Mouse (Mus musculus) intestine, embryonic 16.5 days (tissue): Measurements from ENCODE around the gene Tmem242. TPM values are rescaled to one million over a fixed set of nuclear protein-coding genes. Genes with fewer than 3 reads are reported as not detected.

Experiments used
- ATAC-seq: fragments of 200-750 bp; cut with Nextera tagmentation; 2 replicates; pipeline ENCODE4 v1.8.0; 2017; ENCODE audit warnings: moderate TSS enrichment, moderate library complexity
- H3K27ac ChIP-seq: fragments of 300-500 bp; sonication (generic); 2 replicates; pipeline ENCODE4 v1.5.1; 2014; ENCODE audit warnings: mild to moderate bottlenecking, low read length
- H3K27me3 ChIP-seq: fragments of 300-500 bp; sonication (generic); replicated peaks from 2 replicates; pipeline ENCODE4 v1.6.1; 2014; ENCODE audit warnings: low read length, control low read depth, mixed read lengths; ENCODE audit not compliant: control insufficient read depth, insufficient read depth
- H3K36me3 ChIP-seq: fragments of 300-500 bp; sonication (generic); 2 replicates; pipeline ENCODE4 v1.6.1; 2014; ENCODE audit warnings: low read length, control low read depth; ENCODE audit not compliant: control insufficient read depth, insufficient read depth
- H3K4me1 ChIP-seq: fragments of 300-500 bp; sonication (generic); 2 replicates; pipeline ENCODE4 v1.6.1; 2014; ENCODE audit warnings: low read length, control low read depth, mixed read lengths; ENCODE audit not compliant: control insufficient read depth, insufficient read depth
- H3K4me2 ChIP-seq: fragments of 300-500 bp; sonication (generic); 2 replicates; pipeline ENCODE4 v1.6.1; 2014; ENCODE audit warnings: low read depth, low read length, control low read depth
- H3K4me3 ChIP-seq: fragments of 300-500 bp; sonication (generic); 2 replicates; pipeline ENCODE4 v1.5.1; 2014; ENCODE audit warnings: mild to moderate bottlenecking, low read length
- H3K9ac ChIP-seq: fragments of 300-500 bp; sonication (generic); 2 replicates; pipeline ENCODE4 v1.6.1; 2014; ENCODE audit warnings: low read depth, low read length
- H3K9me3 ChIP-seq: fragments of 300-500 bp; sonication (generic); 2 replicates; pipeline ENCODE4 v1.6.1; 2016; ENCODE audit warnings: low read length, control low read depth; ENCODE audit not compliant: control insufficient read depth
- WGBS: fragments of 180-500 bp; shearing (Covaris S2); extraction: QIAGEN DNeasy Blood & Tissue Kit; methylation state at CpG from one replicate; pipeline ENCODE4 v1.1.7; 2014; 5-methylcytosine and 5-hydroxymethylcytosine counted together
- polyA plus RNA-seq: library from polyadenylated mRNA; unstranded; fragments of >200 nt; fragmentation: Nextera tagmentation; extraction: Ambion mirVana; gene quantifications from 2 replicates; pipeline ENCODE4 v1.2.1, GENCODE M21; 2015

Gene Tmem242
- polyA plus RNA-seq, 1 experiment from 2014 or later = 132 TPM

DNA sequence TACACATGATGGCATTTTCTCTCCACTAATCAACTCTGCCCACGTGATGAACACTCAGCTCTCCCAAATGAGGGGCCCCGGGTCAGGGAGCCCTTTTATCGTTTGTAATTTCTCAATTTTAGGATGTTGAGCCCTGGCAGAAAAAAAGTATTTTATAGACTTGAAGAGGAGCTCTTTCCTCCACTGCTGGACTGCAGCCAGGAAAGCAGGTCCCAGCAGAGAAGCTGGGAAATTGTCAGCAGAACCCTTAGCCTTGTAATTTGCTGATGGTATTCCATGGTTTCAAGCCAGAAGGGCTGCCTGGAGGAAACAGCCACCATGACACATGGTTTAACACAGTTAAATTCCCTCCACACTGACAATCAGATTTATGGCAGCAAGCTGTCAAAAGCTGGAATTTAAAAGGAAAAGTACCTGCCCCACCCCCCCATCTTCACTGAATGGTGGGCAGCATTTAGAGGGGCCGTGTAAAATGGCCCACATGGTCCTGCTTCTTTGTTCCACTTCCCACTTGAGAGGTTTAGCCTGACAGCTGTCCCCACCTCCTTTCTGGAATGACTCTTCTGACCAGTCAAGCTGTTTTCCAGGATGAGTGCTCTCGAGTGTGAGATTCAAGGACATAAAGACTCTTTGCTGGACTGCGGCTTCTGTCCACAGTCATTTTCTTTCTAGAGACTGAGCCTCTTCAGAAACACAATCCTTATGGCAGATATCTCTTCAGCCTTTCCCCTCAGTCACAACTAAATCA, 20.1 kb downstream of the Tmem242 start:
- Histone ChIP-seq H3K36me3 (no peaks in the 10 kb centered on the region), H3K9me3 (no peaks in the 10 kb centered on the region), H3K4me1 (no peaks in the 10 kb centered on the region), H3K4me2 (no peak overlapping the region), H3K27me3 (no peaks in the 10 kb centered on the region), H3K4me3 (no peak overlapping the region), H3K9ac (no peak overlapping the region), H3K27ac (no peak overlapping the region)
- no peak for ATAC-seq
- WGBS = 68% methylated on average over 6 of the region's 6 CpGs

DNA sequence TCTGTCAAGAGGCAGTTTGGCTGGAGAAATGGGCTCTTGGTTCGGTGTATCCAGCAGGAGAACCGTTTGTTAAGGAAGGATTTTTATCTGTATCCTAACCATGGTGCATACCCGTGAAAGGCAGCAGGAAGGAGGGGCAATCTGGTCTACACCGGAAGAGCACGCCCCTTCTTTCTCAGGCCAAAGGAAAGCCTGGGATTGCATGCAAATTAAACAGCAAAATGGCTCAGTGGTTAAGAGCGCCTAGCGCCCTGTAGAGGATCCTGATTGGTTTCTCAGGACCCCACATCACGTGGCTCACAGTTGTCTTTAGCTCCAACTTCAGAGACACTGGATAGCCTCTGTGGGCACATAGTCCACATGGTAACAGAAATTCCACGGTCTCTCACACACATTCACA, 21.0 kb downstream of the Tmem242 start:
- WGBS = 84% methylated on average over 9 of the region's 9 CpGs
- ATAC-seq = no peak

DNA sequence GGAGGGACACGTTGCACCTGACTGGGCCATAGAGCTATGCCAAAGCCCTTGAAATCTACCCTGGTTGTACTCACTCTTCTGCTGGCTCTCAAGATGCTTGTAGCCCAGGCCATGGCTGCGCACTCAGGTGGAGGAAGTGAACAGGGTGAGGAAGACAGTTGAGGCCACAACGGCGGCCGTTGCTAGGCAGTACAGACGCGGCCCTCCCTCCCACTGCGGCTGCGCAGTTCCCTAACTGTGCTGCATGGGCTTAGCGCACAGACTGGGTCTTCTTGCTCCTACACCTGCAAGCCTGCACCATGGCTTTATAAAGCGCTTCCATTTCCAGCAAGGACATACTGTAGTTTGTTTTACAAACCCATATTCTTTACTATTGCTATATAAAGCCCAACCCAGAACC, 21.5 kb downstream of the Tmem242 start, which contains the start of gene Ldhal6b:
Gene Ldhal6b, minus strand, starts transcription at position 223 of the 400 bp plus-strand sequence.
- H3K27ac ChIP-seq = no peak within 1 kb of the TSS
- H3K36me3 ChIP-seq = no peaks in the 10 kb centered on the region
- no peak within 1 kb of the TSS for H3K9ac ChIP-seq
- H3K4me2 ChIP-seq = no peak within 1 kb of the TSS
- H3K4me3 ChIP-seq = no peak within 1 kb of the TSS
- H3K9me3 ChIP-seq = no peaks in the 10 kb centered on the region
- H3K4me1 ChIP-seq = no peaks in the 10 kb centered on the region
- no peak for ATAC-seq
- H3K27me3 ChIP-seq = no peaks in the 10 kb centered on the region
- WGBS = 91% methylated on average over 11 of the region's 11 CpGs

More for the DNA sequence above, 21.0 kb downstream of the Tmem242 start:
- no peaks in the 10 kb centered on the region for H3K36me3 ChIP-seq
- H3K9me3 ChIP-seq = no peaks in the 10 kb centered on the region
- no peaks in the 10 kb centered on the region for H3K27me3 ChIP-seq
- H3K4me1 ChIP-seq = no peaks in the 10 kb centered on the region
- H3K4me2 ChIP-seq = no peak overlapping the region
- H3K4me3 ChIP-seq = no peak overlapping the region
- no peak overlapping the region for H3K27ac ChIP-seq
- no peak overlapping the region for H3K9ac ChIP-seq

DNA sequence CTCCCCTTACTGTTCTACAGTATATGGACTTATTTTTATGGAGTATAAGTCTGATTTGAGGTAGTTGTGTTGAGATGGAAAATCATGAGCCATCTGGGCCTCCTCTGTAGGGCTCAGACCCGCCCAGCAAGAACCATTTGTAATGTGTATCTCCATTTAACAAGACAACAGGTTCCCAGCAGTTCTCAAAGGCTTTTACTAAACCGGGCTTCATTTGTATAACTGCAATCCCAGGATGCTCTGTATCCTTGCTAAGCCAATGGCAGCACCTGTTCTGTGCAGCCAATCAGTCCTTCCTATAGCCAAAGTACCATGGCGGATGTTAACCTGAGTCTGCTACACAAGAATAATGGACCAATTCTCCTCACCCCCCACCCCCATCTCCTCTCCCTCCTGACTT, 23.5 kb downstream of the Tmem242 start:
- Histone ChIP-seq H3K4me2 (no peak overlapping the region), H3K9ac (no peak overlapping the region)
- 95% methylated on average over 3 of the region's 3 CpGs for WGBS

DNA sequence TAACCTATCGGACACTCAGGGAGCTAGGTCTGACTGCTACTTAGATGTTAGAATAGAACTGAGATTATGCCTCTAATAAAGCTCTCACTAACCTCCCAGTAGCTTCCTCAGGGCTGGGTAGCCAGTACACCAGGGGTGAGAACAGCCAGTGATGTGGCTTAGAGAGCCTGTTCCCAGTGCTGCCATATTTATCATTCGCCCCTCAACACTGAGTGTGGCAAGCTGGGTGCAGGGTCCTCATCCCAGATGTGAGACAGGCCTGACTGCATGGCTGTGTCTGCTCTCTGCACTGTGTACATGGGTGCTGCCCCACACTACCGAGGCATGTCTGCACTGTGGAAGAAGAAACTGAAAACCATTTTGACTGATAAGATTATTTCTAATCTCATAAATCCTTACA, 26.0 kb downstream of the Tmem242 start:
- H3K9me3 ChIP-seq = no peaks in the 10 kb centered on the region
- no peak overlapping the region for H3K27ac ChIP-seq
- H3K36me3 ChIP-seq = peaks cover 5% of the 10 kb centered on the region; the same call in 1 of the 2 replicates
- H3K4me1 ChIP-seq = no peaks in the 10 kb centered on the region
- ATAC-seq = no peak
- WGBS = 82% methylated on average over 3 of the region's 3 CpGs
- H3K9ac ChIP-seq = no peak overlapping the region
- H3K4me3 ChIP-seq = no peak overlapping the region
- H3K27me3 ChIP-seq = no peaks in the 10 kb centered on the region
- no peak overlapping the region for H3K4me2 ChIP-seq

More for the DNA sequence above, 23.5 kb downstream of the Tmem242 start:
- no peaks in the 10 kb centered on the region for H3K27me3 ChIP-seq
- no peaks in the 10 kb centered on the region for H3K36me3 ChIP-seq
- H3K4me1 ChIP-seq = no peaks in the 10 kb centered on the region
- no peak for ATAC-seq
- no peaks in the 10 kb centered on the region for H3K9me3 ChIP-seq
- no peak overlapping the region for H3K27ac ChIP-seq
- no peak overlapping the region for H3K4me3 ChIP-seq

DNA sequence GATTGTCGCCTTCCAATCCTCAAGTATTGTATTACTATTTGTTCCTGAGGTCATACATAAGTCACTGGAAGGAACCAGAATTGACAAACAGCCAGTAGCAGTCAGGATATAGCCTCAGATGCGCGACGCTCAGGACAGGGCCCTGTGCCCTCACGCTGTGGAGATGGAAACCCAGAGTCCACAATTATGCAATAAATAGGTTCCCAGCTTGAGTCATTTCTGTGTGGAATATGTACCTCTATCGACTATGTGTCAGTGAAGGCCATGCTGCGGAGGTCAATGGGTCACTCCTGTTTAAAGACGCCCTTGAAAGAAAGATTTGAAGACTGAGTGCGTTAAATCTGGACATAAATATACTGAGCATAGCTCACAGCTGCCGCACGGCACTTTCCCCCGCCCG, 26.7 kb downstream of the Tmem242 start:
- H3K9me3 ChIP-seq = no peaks in the 10 kb centered on the region
- H3K4me2 ChIP-seq = no peak overlapping the region
- no peak overlapping the region for H3K4me3 ChIP-seq
- ATAC-seq = peak; percentile 42; the same call in 1 of the 2 replicates
- no peak overlapping the region for H3K27ac ChIP-seq
- peaks cover 5% of the 10 kb centered on the region; the same call in 1 of the 2 replicates for H3K36me3 ChIP-seq
- WGBS = 76% methylated on average over 13 of the region's 13 CpGs
- H3K4me1 ChIP-seq = no peaks in the 10 kb centered on the region
- H3K27me3 ChIP-seq = no peaks in the 10 kb centered on the region
- H3K9ac ChIP-seq = no peak overlapping the region

DNA sequence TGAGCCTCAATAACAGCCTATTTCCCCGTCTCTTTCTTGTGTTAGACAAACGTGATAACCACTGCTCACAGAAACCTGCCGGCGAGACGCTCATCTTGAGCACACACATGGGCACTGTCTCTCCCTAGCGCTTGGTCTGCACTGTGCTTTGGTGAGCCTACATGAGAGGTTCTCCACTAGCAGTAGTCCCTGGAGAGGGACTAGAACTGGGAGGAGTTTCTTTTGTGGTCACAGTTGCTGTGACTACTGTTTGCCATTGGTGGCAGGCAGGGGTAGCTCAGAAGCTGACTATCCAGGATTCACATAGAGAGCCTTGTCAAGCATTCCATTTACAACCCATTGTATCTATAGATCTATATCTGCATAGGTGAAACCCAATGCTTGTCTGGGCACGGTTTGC, 27.3 kb downstream of the Tmem242 start:
- ATAC-seq = no peak
- no peak overlapping the region for H3K4me3 ChIP-seq
- H3K9me3 ChIP-seq = no peaks in the 10 kb centered on the region
- H3K27ac ChIP-seq = no peak overlapping the region
- peaks cover 5% of the 10 kb centered on the region; the same call in 1 of the 2 replicates for H3K36me3 ChIP-seq
- H3K4me2 ChIP-seq = no peak overlapping the region
- no peaks in the 10 kb centered on the region for H3K4me1 ChIP-seq
- H3K9ac ChIP-seq = no peak overlapping the region
- H3K27me3 ChIP-seq = no peaks in the 10 kb centered on the region
- 83% methylated on average over 7 of the region's 7 CpGs for WGBS

DNA sequence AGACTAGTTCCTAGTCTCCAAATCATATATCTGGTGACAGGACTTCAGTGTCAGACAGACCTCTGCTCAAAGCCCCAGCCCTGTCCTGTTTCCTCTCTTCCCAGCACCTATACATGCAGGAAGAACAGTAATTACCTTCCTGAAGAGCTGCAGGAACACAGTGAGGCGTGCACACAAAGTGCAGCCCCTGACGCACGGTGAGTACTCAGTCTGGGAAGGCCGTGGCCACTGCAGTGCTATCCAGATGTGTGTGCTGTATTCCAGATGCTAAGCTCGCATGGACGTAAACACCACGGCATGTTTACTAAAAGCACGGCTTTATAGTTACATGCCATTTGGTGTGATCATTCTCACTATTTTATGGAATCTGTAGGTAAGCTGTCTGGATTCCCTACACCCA, 27.8 kb downstream of the Tmem242 start:
- Histone ChIP-seq H3K36me3 (peaks cover 5% of the 10 kb centered on the region; the same call in 1 of the 2 replicates), H3K4me2 (no peak overlapping the region), H3K9me3 (no peaks in the 10 kb centered on the region), H3K27me3 (no peaks in the 10 kb centered on the region), H3K27ac (no peak overlapping the region), H3K4me1 (no peaks in the 10 kb centered on the region), H3K4me3 (no peak overlapping the region), H3K9ac (no peak overlapping the region)
- 85% methylated on average over 8 of the region's 8 CpGs for WGBS
- no peak for ATAC-seq

DNA sequence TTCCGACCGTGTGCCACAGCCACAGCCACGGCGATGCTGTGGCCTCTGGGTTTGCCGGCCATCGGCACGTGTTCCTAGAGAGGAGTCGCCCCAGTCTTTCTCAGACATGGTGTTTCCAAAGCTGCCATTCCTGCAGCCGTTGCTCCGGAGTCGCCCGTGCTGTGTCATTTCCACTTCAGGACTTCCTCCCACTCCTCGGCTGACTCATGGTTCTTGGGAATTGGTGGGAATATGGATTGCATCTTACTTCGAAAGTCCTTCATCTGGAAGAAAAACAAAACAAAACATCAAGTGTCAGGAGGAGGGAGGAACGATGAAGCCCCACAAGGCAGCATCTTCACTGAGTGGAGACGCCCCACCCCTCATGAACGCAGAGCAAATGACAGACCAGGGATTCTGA, 28.9 kb downstream of the Tmem242 start:
- Histone ChIP-seq H3K36me3 (peaks cover 5% of the 10 kb centered on the region; the same call in 1 of the 2 replicates), H3K4me1 (peaks cover 5% of the 10 kb centered on the region)
- no peak for ATAC-seq

More for the DNA sequence above, 28.9 kb downstream of the Tmem242 start:
- Histone ChIP-seq H3K9me3 (no peaks in the 10 kb centered on the region), H3K9ac (no peak overlapping the region), H3K27ac (no peak overlapping the region), H3K27me3 (no peaks in the 10 kb centered on the region), H3K4me2 (no peak overlapping the region), H3K4me3 (no peak overlapping the region)
- WGBS = 91% methylated on average over 17 of the region's 17 CpGs
